Mouse (Mus musculus) lung, postnatal 10 days (tissue): ENCODE measurements around the gene Lce1b.

Experiments
- DNase-seq: peaks from one replicate; pipeline ENCODE4 v3.0.0; 2021

Lce1b gene

GRCm38 (mm10) chr3:92656826-92657225 is at the start of gene Lce1b:
Lce1b (minus strand) TSS chr3:92656926.
- no peak for DNase-seq

GRCm38 (mm10) chr3:92694613-92695012 is 37.9 kb upstream of the Lce1b start:
- no peak for DNase-seq

GRCm38 (mm10) chr3:92691688-92692087 is 35.0 kb upstream of the Lce1b start:
- no peak for DNase-seq

GRCm38 (mm10) chr3:92689154-92689553 is 32.4 kb upstream of the Lce1b start:
- peak; percentile 22 for DNase-seq

GRCm38 (mm10) chr3:92687110-92687509 is 30.4 kb upstream of the Lce1b start, which contains the start of gene Lce1d:
Lce1d (minus strand) TSS chr3:92687210.
- no peak for DNase-seq

- DNase-seq, result no peak
Measured at GRCm38 (mm10) chr3:92678947-92679346, 22.2 kb upstream of the Lce1b start, which contains the start of gene Lce1c. Lce1c (plus strand) TSS chr3:92679247.

GRCm38 (mm10) chr3:92670215-92670614 is 13.5 kb upstream of the Lce1b start, which contains the start of gene Lce1a2:
Lce1a2 (minus strand) TSS chr3:92670315.
- DNase-seq, result no peak

GRCm38 (mm10) chr3:92648207-92648606 is 8.5 kb downstream of the Lce1b start, which contains the start of gene Lce1a1:
Lce1a1 (minus strand) TSS chr3:92648307.
- no peak for DNase-seq

- no peak for DNase-seq
Measured at GRCm38 (mm10) chr3:92639854-92640253, 16.9 kb downstream of the Lce1b start.

GRCm38 (mm10) chr3:92638653-92638991 is 18.1 kb downstream of the Lce1b start:
- DNase-seq, result no peak

- no peak for DNase-seq
Measured at GRCm38 (mm10) chr3:92637745-92638652, 18.7 kb downstream of the Lce1b start.

GRCm38 (mm10) chr3:92621560-92621959 is 35.2 kb downstream of the Lce1b start, which contains the start of gene Lce6a:
Lce6a (minus strand) TSS chr3:92621660.
- DNase-seq, result no peak

- no peak for DNase-seq
Measured at GRCm38 (mm10) chr3:92609804-92610203, 46.9 kb downstream of the Lce1b start.

- DNase-seq, result no peak
Measured at GRCm38 (mm10) chr3:92607392-92607791, 49.3 kb downstream of the Lce1b start, which contains the start of gene 2210017I01Rik. 2210017I01Rik (minus strand) TSS chr3:92607492.
